Mouse (Mus musculus) G1E (cell line): ENCODE results near the gene Krt88. TPM values are rescaled to one million over a fixed set of nuclear protein-coding genes. Genes with fewer than 3 reads are reported as not detected.

ENCODE experiments used
- ATAC-seq: 2 replicates; pipeline ENCODE4 v1.8.0; 2016; ENCODE audit warnings: mild to moderate bottlenecking; ENCODE audit not compliant: insufficient number of reproducible peaks, poor library complexity, low FRiP score, severe bottlenecking; ENCODE audit errors: extremely low read depth
- DNase-seq: peaks from one replicate; pipeline ENCODE4 v3.0.0; 2012; ENCODE audit warnings: low spot score
- H3K27me3 ChIP-seq: 2 replicates; pipeline ENCODE4 v1.6.1; 2012; ENCODE audit warnings: mild to moderate bottlenecking, low read length, inconsistent platforms; ENCODE audit not compliant: insufficient read depth
- H3K36me3 ChIP-seq: replicated peaks from 2 replicates; pipeline ENCODE3; 2012; ENCODE audit warnings: mild to moderate bottlenecking, inconsistent platforms
- H3K4me1 ChIP-seq: 2 replicates; pipeline ENCODE4 v1.6.1; 2012; ENCODE audit warnings: low read depth, low read length, inconsistent platforms, mixed read lengths; ENCODE audit not compliant: insufficient read depth
- H3K4me3 ChIP-seq: 2 replicates; pipeline ENCODE4 v1.5.1; 2012; ENCODE audit warnings: low read depth, mild to moderate bottlenecking, inconsistent platforms, low read length, moderate library complexity, mixed read lengths
- H3K9me3 ChIP-seq: replicated peaks from 2 replicates; pipeline ENCODE4 v1.6.1; 2012; ENCODE audit warnings: inconsistent platforms
- CTCF ChIP-seq: IDR thresholded peaks from 2 replicates; pipeline ENCODE4 v1.5.1; 2012; ENCODE audit warnings: low read depth, low read length, inconsistent platforms, mixed read lengths
- GATA1 ChIP-seq: IDR thresholded peaks from 2 replicates; pipeline ENCODE4 v1.6.1; 2012; ENCODE audit warnings: borderline replicate concordance, low read length, inconsistent platforms, mixed read lengths
- GATA2 ChIP-seq: IDR thresholded peaks from 2 replicates; pipeline ENCODE4 v1.6.1; 2012; ENCODE audit warnings: low read depth, low read length, inconsistent platforms, borderline replicate concordance
- POLR2AphosphoS5 ChIP-seq: IDR thresholded peaks from 2 replicates; pipeline ENCODE4 v1.6.1; 2012; ENCODE audit warnings: low read depth, low read length, inconsistent platforms; ENCODE audit not compliant: insufficient replicate concordance
- TAL1 ChIP-seq: conservative IDR thresholded peaks from 2 replicates; pipeline ENCODE4 v1.6.1; 2012; ENCODE audit warnings: low read depth, low read length, inconsistent platforms, mixed read lengths
- polyA plus RNA-seq: library from polyadenylated mRNA; stranded (reverse); fragments of >175 nt; gene quantifications from 2 replicates; pipeline ENCODE4 v1.2.3, GENCODE M21; 2012
- total RNA-seq, 2 experiments: library from RNA; stranded (forward) in 1 of 2; stranded (reverse) in 1 of 2; fragments of 200-1000 nt in 1 of 2; fragments of >200 nt in 1 of 2; fragmentation: Nextera tagmentation in 1 of 2; gene quantifications; 2 replicates each; pipeline ENCODE4 v1.2.3; 2014 to 2017

The Krt88 gene
- total and polyA plus RNA-seq, 3 experiments: not detected

GRCm38 (mm10) chr15:101469093-101469492, 21.5 kb downstream of the Krt88 start:
- no peak for TF ChIP-seq TAL1
- no peak for TF ChIP-seq CTCF
- no peak for TF ChIP-seq GATA1
- TF ChIP-seq POLR2AphosphoS5: no peak
- TF ChIP-seq GATA2: no peak
- no peak for DNase-seq
- H3K4me3 ChIP-seq: no peak overlapping the region
- H3K27me3 ChIP-seq: no peaks in the 10 kb centered on the region
- no peaks in the 10 kb centered on the region for H3K4me1 ChIP-seq
- no peaks in the 10 kb centered on the region for H3K36me3 ChIP-seq
- peaks cover 19% of the 10 kb centered on the region for H3K9me3 ChIP-seq
- no peak for ATAC-seq

- H3K27me3 ChIP-seq: no peaks in the 10 kb centered on the region
- ATAC-seq: no peak
- H3K36me3 ChIP-seq: no peaks in the 10 kb centered on the region
- TF ChIP-seq GATA2: no peak
- TF ChIP-seq POLR2AphosphoS5: no peak
- TF ChIP-seq GATA1: no peak
- TF ChIP-seq CTCF: no peak
- TF ChIP-seq TAL1: no peak
- peak; percentile 9 for DNase-seq
- peaks cover 26% of the 10 kb centered on the region for H3K9me3 ChIP-seq
- no peaks in the 10 kb centered on the region for H3K4me1 ChIP-seq
- no peak within 1 kb of the TSS for H3K4me3 ChIP-seq
These were observed 25.5 kb downstream of the Krt88 start, which contains the start of gene Krt86 for GRCm38 (mm10) chr15:101472952-101473528. Gene Krt86 (plus strand): TSS chr15:101473478.

- ATAC-seq (no peak), DNase-seq (no peak)
- Histone ChIP-seq H3K27me3 (no peaks in the 10 kb centered on the region), H3K4me3 (no peak overlapping the region), H3K9me3 (peaks cover 44% of the 10 kb centered on the region), H3K36me3 (no peaks in the 10 kb centered on the region), H3K4me1 (no peaks in the 10 kb centered on the region)
- TF ChIP-seq TAL1: no peak
- TF ChIP-seq CTCF: no peak
- no peak for TF ChIP-seq GATA2
- no peak for TF ChIP-seq POLR2AphosphoS5
- no peak for TF ChIP-seq GATA1
These were observed 31.6 kb downstream of the Krt88 start for GRCm38 (mm10) chr15:101479007-101479665.

GRCm38 (mm10) chr15:101479666-101480060, 32.1 kb downstream of the Krt88 start:
- Histone ChIP-seq H3K27me3 (no peaks in the 10 kb centered on the region), H3K4me3 (no peak overlapping the region), H3K36me3 (no peaks in the 10 kb centered on the region), H3K9me3 (peaks cover 47% of the 10 kb centered on the region), H3K4me1 (no peaks in the 10 kb centered on the region)
- TF ChIP-seq TAL1: no peak
- TF ChIP-seq GATA2: no peak
- TF ChIP-seq POLR2AphosphoS5: no peak
- no peak for TF ChIP-seq GATA1
- TF ChIP-seq CTCF: no peak
- DNase-seq (no peak), ATAC-seq (no peak)

GRCm38 (mm10) chr15:101482056-101482455, 34.5 kb downstream of the Krt88 start:
- no peak overlapping the region for H3K4me3 ChIP-seq
- H3K36me3 ChIP-seq: no peaks in the 10 kb centered on the region
- no peak for TF ChIP-seq CTCF
- TF ChIP-seq GATA1: no peak
- no peak for TF ChIP-seq POLR2AphosphoS5
- TF ChIP-seq GATA2: no peak
- no peak for TF ChIP-seq TAL1
- no peaks in the 10 kb centered on the region for H3K4me1 ChIP-seq
- H3K9me3 ChIP-seq: peaks cover 59% of the 10 kb centered on the region
- DNase-seq: no peak
- ATAC-seq: no peak
- H3K27me3 ChIP-seq: peaks cover 3% of the 10 kb centered on the region; the same call in 1 of the 2 replicates

- Histone ChIP-seq H3K4me3 (no peak overlapping the region), H3K9me3 (peaks cover 66% of the 10 kb centered on the region), H3K4me1 (no peaks in the 10 kb centered on the region), H3K36me3 (no peaks in the 10 kb centered on the region), H3K27me3 (peaks cover 3% of the 10 kb centered on the region; the same call in 1 of the 2 replicates)
- no peak for TF ChIP-seq POLR2AphosphoS5
- ATAC-seq (no peak), DNase-seq (no peak)
These were observed 36.1 kb downstream of the Krt88 start for GRCm38 (mm10) chr15:101483646-101484045.

- Histone ChIP-seq H3K4me1 (no peaks in the 10 kb centered on the region), H3K4me3 (no peak overlapping the region), H3K36me3 (no peaks in the 10 kb centered on the region), H3K9me3 (peaks cover 68% of the 10 kb centered on the region), H3K27me3 (peaks cover 3% of the 10 kb centered on the region; the same call in 1 of the 2 replicates)
- TF ChIP-seq GATA1: no peak
- no peak for TF ChIP-seq GATA2
- no peak for TF ChIP-seq TAL1
- TF ChIP-seq CTCF: no peak
- TF ChIP-seq POLR2AphosphoS5: no peak
- DNase-seq (no peak), ATAC-seq (no peak)
These were observed 37.4 kb downstream of the Krt88 start for GRCm38 (mm10) chr15:101484939-101485338.
